Mouse (Mus musculus): ENCODE results near the gene Crxos. TPM values are rescaled to one million over a fixed set of nuclear protein-coding genes. Genes with fewer than 3 reads are reported as not detected.

Gene Crxos
- polyA plus RNA-seq, 1 experiment: not detected

GRCm38 (mm10) chr7:15919947-15920346, 37.5 kb downstream of the Crxos start:
- TF ChIP-seq POLR2A (IDR thresholded peaks at IDR 0.05; ENCODE audit: low read depth, low read length): no peak
- no peak for TF ChIP-seq CTCF (IDR thresholded peaks at IDR 0.05; ENCODE audit: extremely low read depth, insufficient read length, insufficient replicate concordance, low read depth, low read length)
- H3K4me1 ChIP-seq (ENCODE audit: control insufficient read depth, insufficient read depth, insufficient read length, low read length): peaks cover 14% of the 10 kb centered on the region; the same call in 1 of the 2 replicates
- H3K36me3 ChIP-seq (ENCODE audit: control insufficient read depth, insufficient read depth, low read length): peaks cover 13% of the 10 kb centered on the region
- H3K27ac ChIP-seq (ENCODE audit: insufficient read depth, low read depth, low read length): no peak overlapping the region
- no peak overlapping the region for H3K4me3 ChIP-seq (ENCODE audit: low read depth, low read length)
- H3K27me3 ChIP-seq (ENCODE audit: control insufficient read depth, insufficient read depth, low read length): no peaks in the 10 kb centered on the region
- 89% methylated on average over 9 of the region's 9 CpGs for WGBS

- TF ChIP-seq CTCF (IDR thresholded peaks at IDR 0.05; ENCODE audit: extremely low read depth, insufficient read length, insufficient replicate concordance, low read depth, low read length) (no peak), POLR2A (IDR thresholded peaks at IDR 0.05; ENCODE audit: low read depth, low read length) (no peak)
- Histone ChIP-seq H3K4me1 (ENCODE audit: control insufficient read depth, insufficient read depth, insufficient read length, low read length) (peaks cover 14% of the 10 kb centered on the region; the same call in 1 of the 2 replicates), H3K27me3 (ENCODE audit: control insufficient read depth, insufficient read depth, low read length) (no peaks in the 10 kb centered on the region), H3K27ac (ENCODE audit: insufficient read depth, low read depth, low read length) (no peak overlapping the region), H3K36me3 (ENCODE audit: control insufficient read depth, insufficient read depth, low read length) (peaks cover 13% of the 10 kb centered on the region), H3K4me3 (ENCODE audit: low read depth, low read length) (peak overlapping the region; percentile 5; the same call in 1 of the 2 replicates)
- 84% methylated on average over 6 of the region's 6 CpGs for WGBS
Measured at GRCm38 (mm10) chr7:15920645-15921190, 38.3 kb downstream of the Crxos start.

- under 1% methylated on average over 10 of the region's 10 CpGs for WGBS
- Histone ChIP-seq H3K27me3 (ENCODE audit: control insufficient read depth, insufficient read depth, low read length) (no peaks in the 10 kb centered on the region), H3K4me1 (ENCODE audit: control insufficient read depth, insufficient read depth, insufficient read length, low read length) (peaks cover 14% of the 10 kb centered on the region; the same call in 1 of the 2 replicates), H3K27ac (ENCODE audit: insufficient read depth, low read depth, low read length) (peak overlapping the region; percentile 87), H3K36me3 (ENCODE audit: control insufficient read depth, insufficient read depth, low read length) (peaks cover 13% of the 10 kb centered on the region), H3K4me3 (ENCODE audit: low read depth, low read length) (peak overlapping the region; percentile 88)
- TF ChIP-seq POLR2A (IDR thresholded peaks at IDR 0.05; ENCODE audit: low read depth, low read length) (no peak), CTCF (IDR thresholded peaks at IDR 0.05; ENCODE audit: extremely low read depth, insufficient read length, insufficient replicate concordance, low read depth, low read length) (no peak)
Measured at GRCm38 (mm10) chr7:15921796-15922195, 39.4 kb downstream of the Crxos start.

GRCm38 (mm10) chr7:15922220-15922773, 39.9 kb downstream of the Crxos start, which contains the start of gene Selenow:
Selenow (minus strand) TSS chr7:15922402.
- H3K4me3 ChIP-seq (ENCODE audit: low read depth, low read length): peak within 1 kb of the TSS; percentile 88
- H3K27ac ChIP-seq (ENCODE audit: insufficient read depth, low read depth, low read length): peak within 1 kb of the TSS; percentile 87
- under 1% methylated on average over 33 of the region's 33 CpGs for WGBS
- TF ChIP-seq POLR2A (IDR thresholded peaks at IDR 0.05; ENCODE audit: low read depth, low read length) (peak; percentile 75; the same call in 1 of the 2 replicates), CTCF (IDR thresholded peaks at IDR 0.05; ENCODE audit: extremely low read depth, insufficient read length, insufficient replicate concordance, low read depth, low read length) (no peak)
- peaks cover 14% of the 10 kb centered on the region; the same call in 1 of the 2 replicates for H3K4me1 ChIP-seq (ENCODE audit: control insufficient read depth, insufficient read depth, insufficient read length, low read length)
- peaks cover 8% of the 10 kb centered on the region for H3K36me3 ChIP-seq (ENCODE audit: control insufficient read depth, insufficient read depth, low read length)
- H3K27me3 ChIP-seq (ENCODE audit: control insufficient read depth, insufficient read depth, low read length): no peaks in the 10 kb centered on the region

GRCm38 (mm10) chr7:15929910-15930309, 47.5 kb downstream of the Crxos start:
- 26% methylated on average over 4 of the region's 4 CpGs for WGBS
- Histone ChIP-seq H3K27ac (ENCODE audit: insufficient read depth, low read depth, low read length) (no peak overlapping the region), H3K27me3 (ENCODE audit: control insufficient read depth, insufficient read depth, low read length) (no peaks in the 10 kb centered on the region), H3K4me1 (ENCODE audit: control insufficient read depth, insufficient read depth, insufficient read length, low read length) (no peaks in the 10 kb centered on the region), H3K36me3 (ENCODE audit: control insufficient read depth, insufficient read depth, low read length) (no peaks in the 10 kb centered on the region), H3K4me3 (ENCODE audit: low read depth, low read length) (no peak overlapping the region)
- TF ChIP-seq CTCF (IDR thresholded peaks at IDR 0.05; ENCODE audit: extremely low read depth, insufficient read length, insufficient replicate concordance, low read depth, low read length): peak; percentile 82; the same call in 1 of the 2 replicates
- TF ChIP-seq POLR2A (IDR thresholded peaks at IDR 0.05; ENCODE audit: low read depth, low read length): no peak

GRCm38 (mm10) chr7:15930543-15930942, 48.1 kb downstream of the Crxos start:
- 70% methylated on average over 2 of the region's 2 CpGs for WGBS
- no peak overlapping the region for H3K4me3 ChIP-seq (ENCODE audit: low read depth, low read length)
- H3K27ac ChIP-seq (ENCODE audit: insufficient read depth, low read depth, low read length): no peak overlapping the region
- H3K36me3 ChIP-seq (ENCODE audit: control insufficient read depth, insufficient read depth, low read length): no peaks in the 10 kb centered on the region
- no peaks in the 10 kb centered on the region for H3K27me3 ChIP-seq (ENCODE audit: control insufficient read depth, insufficient read depth, low read length)
- no peaks in the 10 kb centered on the region for H3K4me1 ChIP-seq (ENCODE audit: control insufficient read depth, insufficient read depth, insufficient read length, low read length)
- no peak for TF ChIP-seq CTCF (IDR thresholded peaks at IDR 0.05; ENCODE audit: extremely low read depth, insufficient read length, insufficient replicate concordance, low read depth, low read length)
- no peak for TF ChIP-seq POLR2A (IDR thresholded peaks at IDR 0.05; ENCODE audit: low read depth, low read length)

- TF ChIP-seq CTCF (IDR thresholded peaks at IDR 0.05; ENCODE audit: extremely low read depth, insufficient read length, insufficient replicate concordance, low read depth, low read length) (no peak), POLR2A (IDR thresholded peaks at IDR 0.05; ENCODE audit: low read depth, low read length) (no peak)
- H3K27me3 ChIP-seq (ENCODE audit: control insufficient read depth, insufficient read depth, low read length): no peaks in the 10 kb centered on the region
- 47% methylated on average over 3 of the region's 3 CpGs for WGBS
- no peak overlapping the region for H3K27ac ChIP-seq (ENCODE audit: insufficient read depth, low read depth, low read length)
- no peak overlapping the region for H3K4me3 ChIP-seq (ENCODE audit: low read depth, low read length)
- H3K4me1 ChIP-seq (ENCODE audit: control insufficient read depth, insufficient read depth, insufficient read length, low read length): no peaks in the 10 kb centered on the region
- H3K36me3 ChIP-seq (ENCODE audit: control insufficient read depth, insufficient read depth, low read length): peaks cover under 1% of the 10 kb centered on the region; the same call in 1 of the 2 replicates
Measured at GRCm38 (mm10) chr7:15931635-15932034, 49.2 kb downstream of the Crxos start.
